Mouse (Mus musculus): ENCODE data around the gene Parvb.
A peak's percentile ranks its signal among the peaks of the same experiment; 100 is the strongest.

- TF ChIP-seq CTCF (IDR thresholded peaks at IDR 0.05; ENCODE audit: low read depth, low read length) (peak; percentile 94), POLR2A (IDR thresholded peaks at IDR 0.05; ENCODE audit: insufficient read depth, low read length) (no peak), EP300 (IDR thresholded peaks at IDR 0.05; ENCODE audit: insufficient read depth, low read depth, low read length) (no peak)
Measured at GRCm38 (mm10) chr15:84260123-84260822, 28.4 kb downstream of the Parvb start.
